Mouse (Mus musculus) brain, adult 2 months (tissue): ENCODE results near the gene Slc35e4.
A peak's percentile ranks its signal among the peaks of the same experiment; 100 is the strongest.

Experiments
- DNase-seq: peaks from one replicate; pipeline ENCODE4 v3.0.0; 2011; ENCODE audit warnings: low read depth, low spot score

The Slc35e4 gene

DNA sequence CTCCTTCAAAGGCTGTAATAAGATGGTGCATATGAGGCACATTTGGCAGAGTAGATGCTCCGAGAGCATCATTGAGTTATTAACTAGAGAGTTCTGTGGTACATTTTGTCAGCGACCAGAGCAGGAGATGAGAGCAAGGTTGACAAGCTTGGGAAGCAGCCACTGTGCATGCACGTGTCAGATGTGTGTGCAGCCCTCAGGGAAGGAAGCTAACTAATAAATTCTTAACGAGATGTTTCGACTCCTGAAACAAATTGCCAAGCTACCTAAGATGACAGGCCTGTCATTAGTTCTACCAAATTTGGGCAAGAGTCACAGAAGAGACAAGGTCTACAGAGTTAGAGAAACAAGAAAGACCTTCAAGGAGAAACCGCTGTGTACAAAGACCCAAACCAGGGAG is 50.1 kb downstream of the Slc35e4 start:
- DNase-seq = no peak

- peak; percentile 93 for DNase-seq
These were observed 50.9 kb downstream of the Slc35e4 start, which contains the start of gene Osbp2 for GRCm38 (mm10) chr11:3863454-3864112. Osbp2 (minus strand) TSS chr11:3863903.

DNA sequence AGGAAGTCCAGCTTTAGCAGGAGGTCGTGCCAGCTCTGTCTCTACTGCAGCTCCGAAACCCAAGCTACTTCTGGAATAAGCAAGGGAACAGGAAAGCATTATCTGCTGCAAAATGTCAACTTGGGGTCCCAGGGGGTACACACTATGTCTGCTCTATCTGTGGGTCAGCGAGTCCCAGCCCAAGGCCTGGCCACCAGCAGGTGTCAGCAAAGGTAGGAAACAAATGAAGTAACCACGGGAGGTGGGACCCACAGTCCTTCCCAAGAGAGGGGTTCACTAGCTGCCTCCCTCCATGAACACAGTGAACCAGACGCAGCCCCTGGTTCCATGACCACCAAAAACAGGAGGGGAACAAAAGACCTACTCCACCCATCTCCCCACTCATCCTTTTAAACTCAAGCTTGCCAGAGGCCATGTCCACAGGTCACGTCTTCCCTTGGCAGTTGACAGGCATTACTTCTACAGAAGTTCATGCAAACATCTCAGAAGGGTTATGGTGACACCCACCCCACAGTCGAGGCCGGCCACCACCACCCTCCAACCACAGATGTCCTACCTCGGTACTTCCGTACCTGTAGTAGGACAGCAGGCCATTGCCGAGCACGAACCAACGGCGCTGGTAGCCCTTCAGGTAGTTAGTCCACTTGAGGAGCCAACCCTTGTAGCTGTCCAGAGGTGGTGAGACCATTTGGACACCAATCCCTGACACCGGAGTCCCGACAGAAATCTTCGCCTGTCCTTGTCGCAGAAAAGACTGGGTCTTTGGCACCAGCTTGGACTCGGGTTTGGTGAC is 51.6 kb downstream of the Slc35e4 start:
- DNase-seq = peak; percentile 63

DNA sequence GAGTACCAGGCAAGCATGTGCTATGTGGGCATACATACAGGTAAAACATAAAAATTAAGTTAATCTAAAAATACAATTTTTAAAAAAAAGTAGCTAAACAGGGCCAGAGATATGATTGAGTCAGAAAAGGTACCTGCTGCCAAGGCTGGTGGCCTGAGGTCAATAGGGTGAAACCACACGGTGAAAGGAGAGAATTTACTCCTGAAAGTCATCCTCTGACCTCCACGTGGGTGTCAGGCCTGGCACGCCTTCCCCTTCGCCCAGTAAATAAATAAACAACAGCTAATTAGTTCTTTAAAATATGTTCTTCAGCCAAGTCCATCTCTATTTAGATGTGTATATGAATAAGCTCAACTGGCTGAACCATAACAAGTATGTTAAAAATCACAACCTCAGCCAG is 54.1 kb downstream of the Slc35e4 start:
- DNase-seq = no peak

DNA sequence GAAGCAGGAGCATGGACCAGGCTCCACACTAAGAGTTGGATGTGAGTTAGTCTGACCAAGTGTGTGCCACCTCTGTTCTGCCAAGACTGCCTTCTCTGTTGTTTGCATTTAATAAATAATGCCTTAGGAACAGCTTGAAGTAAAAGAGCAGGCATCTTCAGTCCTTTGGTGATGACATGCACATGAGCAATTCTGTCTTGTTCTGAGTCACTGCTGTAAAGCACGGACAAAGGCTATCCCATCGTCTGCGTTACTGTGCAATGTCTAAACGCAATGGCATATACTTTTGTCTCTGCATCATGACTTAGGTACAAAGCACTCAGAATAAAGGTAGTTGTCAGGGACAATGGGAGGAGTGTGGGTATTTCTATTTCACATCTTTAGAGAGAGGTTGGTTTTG is 54.7 kb downstream of the Slc35e4 start:
- DNase-seq = no peak

GRCm38 (mm10) chr11:3857902-3858301 is 56.6 kb downstream of the Slc35e4 start:
- DNase-seq = no peak
